In the genomic region with DNA sequence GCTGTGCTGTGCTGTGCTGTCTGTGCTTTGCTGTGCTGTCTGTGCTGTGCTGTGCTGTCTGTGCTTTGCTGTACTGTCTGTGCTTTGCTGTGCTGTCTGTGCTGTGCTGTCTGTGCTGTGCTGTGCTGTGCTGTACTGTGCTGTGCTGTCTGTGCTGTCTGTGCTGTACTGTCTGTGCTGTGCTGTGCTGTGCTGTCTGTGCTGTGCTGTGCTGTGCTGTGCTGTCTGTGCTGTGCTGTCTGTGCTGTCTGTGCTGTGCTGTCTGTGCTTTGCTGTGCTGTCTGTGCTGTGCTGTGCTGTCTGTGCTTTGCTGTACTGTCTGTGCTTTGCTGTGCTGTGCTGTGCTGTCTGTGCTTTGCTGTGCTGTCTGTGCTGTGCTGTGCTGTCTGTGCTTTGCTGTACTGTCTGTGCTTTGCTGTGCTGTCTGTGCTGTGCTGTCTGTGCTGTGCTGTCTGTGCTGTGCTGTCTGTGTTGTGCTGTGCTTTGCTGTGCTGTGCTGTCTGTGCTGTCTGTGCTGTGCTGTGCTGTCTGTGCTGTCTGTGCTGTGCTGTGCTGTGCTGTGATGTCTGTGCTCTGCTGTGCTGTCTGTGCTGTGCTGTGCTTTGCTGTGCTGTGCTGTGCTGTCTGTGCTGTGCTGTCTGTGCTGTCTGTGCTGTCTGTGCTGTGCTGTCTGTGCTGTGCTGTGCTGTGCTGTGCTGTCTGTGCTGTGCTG, we compare ENCODE assay signal across 7 mouse cellular contexts.
DNase-seq lines count a peak whose midpoint lies in the region; ATAC-seq and TF ChIP-seq lines count a peak whose summit lies in the region.
"Not testable (repeated sequence)": the region's sequence is repeated elsewhere in the genome, so short reads cannot be mapped to it uniquely, and the experiment has no call there.

No protein-coding gene starts in this region.

- H3K4me3 ChIP-seq in embryonic fibroblast, embryonic 13.5 days (ENCODE audit: insufficient read depth, low read length); hindbrain, embryonic 16.5 days (ENCODE audit: low read length); liver, embryonic 11.5 days (ENCODE audit: low read depth, low read length); neural tube, embryonic 13.5 days: not testable (repeated sequence)
- H3K4me3 ChIP-seq in heart, embryonic 10.5 days, result 0 out of 2 replicates have a peak overlapping the region, but pooled peaks have one; percentile 0

- DNase-seq in R1 (ENCODE audit: low read depth, low spot score), result peak; percentile 44
- DNase-seq in heart, embryonic 10.5 days (ENCODE audit: low spot score), result peak; percentile 95
- not testable (repeated sequence) for DNase-seq in liver, embryonic 11.5 days (ENCODE audit: low spot score)

- not testable (repeated sequence) for H3K36me3 ChIP-seq in heart, embryonic 10.5 days; hindbrain, embryonic 16.5 days (ENCODE audit: control insufficient read depth, insufficient read depth, low read length); liver, embryonic 11.5 days (ENCODE audit: control insufficient read depth, insufficient read depth, low read length); neural tube, embryonic 13.5 days

- not testable (repeated sequence) for H3K4me2 ChIP-seq in hindbrain, embryonic 16.5 days (ENCODE audit: low read length); liver, embryonic 11.5 days; neural tube, embryonic 13.5 days

- peaks cover 48% of the 10 kb centered on the region for H3K9me3 ChIP-seq in heart, embryonic 10.5 days
- peaks cover 31% of the 10 kb centered on the region for H3K9me3 ChIP-seq in hindbrain, embryonic 16.5 days (ENCODE audit: control insufficient read depth, low read length)
- peaks cover 41% of the 10 kb centered on the region for H3K9me3 ChIP-seq in liver, embryonic 11.5 days (ENCODE audit: control insufficient read depth, low read length)
- H3K9me3 ChIP-seq in neural tube, embryonic 13.5 days, result peaks cover 52% of the 10 kb centered on the region

- H3K4me1 ChIP-seq in embryonic fibroblast, embryonic 13.5 days (ENCODE audit: control insufficient read depth, insufficient read depth, low read length); heart, embryonic 10.5 days; hindbrain, embryonic 16.5 days (ENCODE audit: control insufficient read depth, insufficient read depth, low read depth, low read length); liver, embryonic 11.5 days (replicated peaks; ENCODE audit: control insufficient read depth, insufficient read depth, low read length); neural tube, embryonic 13.5 days (replicated peaks): not testable (repeated sequence)

- not testable (repeated sequence) for TF ChIP-seq POLR2A in embryonic fibroblast, embryonic 13.5 days (IDR thresholded peaks at IDR 0.05; ENCODE audit: low read depth, low read length)

- peak; percentile 28; the same call in 1 of the 2 replicates for TF ChIP-seq CTCF in embryonic fibroblast, embryonic 13.5 days (IDR thresholded peaks at IDR 0.05; ENCODE audit: borderline replicate concordance, insufficient read depth, low read length)

- not testable (repeated sequence) for H3K27ac ChIP-seq in embryonic fibroblast, embryonic 13.5 days (ENCODE audit: insufficient read depth, low read length); heart, embryonic 10.5 days; hindbrain, embryonic 16.5 days (ENCODE audit: low read depth, low read length); liver, embryonic 11.5 days (ENCODE audit: low read depth, low read length); neural tube, embryonic 13.5 days (replicated peaks)

- ATAC-seq in hindbrain, embryonic 16.5 days, result peak; percentile 63; the same call in 1 of the 2 replicates
- peak; percentile 70; the same call in 1 of the 2 replicates for ATAC-seq in liver, embryonic 11.5 days (replicated peaks; ENCODE audit: low FRiP score)
- ATAC-seq in megakaryocyte-erythroid progenitor cell, adult 5-6 weeks (replicated peaks; ENCODE audit: low FRiP score, low TSS enrichment, poor library complexity, severe bottlenecking), result peak; percentile 73
- ATAC-seq in neural tube, embryonic 13.5 days (ENCODE audit: low read depth), result peak; percentile 62; the same call in 1 of the 2 replicates

- not testable (repeated sequence) for H3K9ac ChIP-seq in hindbrain, embryonic 16.5 days (ENCODE audit: low read depth, low read length); liver, embryonic 11.5 days (ENCODE audit: low read depth, low read length); neural tube, embryonic 13.5 days

- not testable (repeated sequence) for H3K27me3 ChIP-seq in heart, embryonic 10.5 days (ENCODE audit: insufficient read depth, poor library complexity, severe bottlenecking); hindbrain, embryonic 16.5 days (replicated peaks; ENCODE audit: control insufficient read depth, insufficient read depth, low read length); liver, embryonic 11.5 days (replicated peaks; ENCODE audit: control insufficient read depth, insufficient read depth, low read length); neural tube, embryonic 13.5 days
